Mouse (Mus musculus) naive thymus-derived CD4-positive, alpha-beta T cell, adult 2 months (primary cell): ENCODE data around the gene Pgap3.

ENCODE experiments used
- DNase-seq: peaks from one replicate; pipeline ENCODE4 v3.0.0-alpha.2; 2011; ENCODE audit warnings: low read depth

Gene Pgap3

GRCm38 (mm10) chr11:98355732-98356299, 44.5 kb downstream of the Pgap3 start:
- peak; percentile 87 for DNase-seq

GRCm38 (mm10) chr11:98354445-98354844, 45.8 kb downstream of the Pgap3 start:
- DNase-seq, result no peak

- DNase-seq, result no peak
These were observed 46.6 kb downstream of the Pgap3 start for GRCm38 (mm10) chr11:98353651-98354211.

GRCm38 (mm10) chr11:98352272-98352990, 47.9 kb downstream of the Pgap3 start:
- DNase-seq, result no peak

- no peak for DNase-seq
These were observed 51.0 kb downstream of the Pgap3 start for GRCm38 (mm10) chr11:98349308-98349707.

GRCm38 (mm10) chr11:98348083-98348961, 52.0 kb downstream of the Pgap3 start, which contains the start of gene Ppp1r1b:
Gene Ppp1r1b (plus strand): TSS chr11:98348404.
- peak; percentile 58 for DNase-seq

GRCm38 (mm10) chr11:98347385-98348082, 52.8 kb downstream of the Pgap3 start:
- no peak for DNase-seq

GRCm38 (mm10) chr11:98346168-98346567, 54.1 kb downstream of the Pgap3 start:
- DNase-seq, result no peak

- DNase-seq, result peak; percentile 83
These were observed 55.0 kb downstream of the Pgap3 start for GRCm38 (mm10) chr11:98345253-98345652.

GRCm38 (mm10) chr11:98342000-98342945, 58.0 kb downstream of the Pgap3 start:
- peak; percentile 96 for DNase-seq

GRCm38 (mm10) chr11:98341174-98341573, 59.1 kb downstream of the Pgap3 start:
- DNase-seq, result no peak

GRCm38 (mm10) chr11:98340597-98340996, 59.7 kb downstream of the Pgap3 start:
- no peak for DNase-seq

GRCm38 (mm10) chr11:98339679-98340287, 60.5 kb downstream of the Pgap3 start:
- no peak for DNase-seq

GRCm38 (mm10) chr11:98339071-98339501, 61.2 kb downstream of the Pgap3 start:
- no peak for DNase-seq
